17 mouse cellular contexts compared by ENCODE assay signal in genomic region chr11:66387561-66387960, GRCm38 (mm10).
DNase-seq lines count a peak whose midpoint lies in the region; ATAC-seq and TF ChIP-seq lines count a peak whose summit lies in the region.
"Had no signal": no experiment of that assay in that cellular context is flagged by ENCODE, and none has a peak within 500 bp of the region (broad histone marks: within the 10 kb centered on the region; RNA-seq: fewer than 3 reads in every experiment).

No protein-coding gene starts in this region.

- no peak overlapping the region for H3K27ac ChIP-seq in gastrocnemius, adult 2 months
- H3K27ac ChIP-seq: embryonic facial prominence, embryonic 13.5 days; liver, embryonic 13.5 days; midbrain, embryonic 15.5 days; neural tube, embryonic 15.5 days had no signal

- intact Hi-C loops in gastrocnemius, adult 2 months (cut with DNase I), result no loop called here
- intact Hi-C loops in gastrocnemius, postnatal 36 days (cut with DNase I), result no loop called here

- peak; percentile 20 for DNase-seq in gastrocnemius, adult 2 months
- DNase-seq in gastrocnemius, postnatal 36 days, result no peak
- DNase-seq in kidney, postnatal 36 days, result peak; percentile 1 to 17
- DNase-seq in kidney, adult 8-10 months, result no peak
- DNase-seq in right cerebral cortex, postnatal 4 days, result peak; percentile 28
- DNase-seq in right cerebral cortex, adult 2 months (ENCODE audit: low spot score in 2 of 2), result no peak
- DNase-seq: adrenal gland, postnatal 25 days; cerebellum, adult 2 months; layer of hippocampus, postnatal 36 days; liver, embryonic 13.5 days had no signal

- no peak for ATAC-seq in megakaryocyte-erythroid progenitor cell, adult 5-6 weeks (replicated peaks; ENCODE audit: low FRiP score, low TSS enrichment, poor library complexity, severe bottlenecking)
- no peak for ATAC-seq in megakaryocyte, adult 5-6 weeks (ENCODE audit: poor library complexity, severe bottlenecking)
- ATAC-seq: CD4-positive, CD25-positive, alpha-beta regulatory T cell, adult 4 months; midbrain, embryonic 15.5 days had no signal

- no peak for TF ChIP-seq CTCF in gastrocnemius, adult 2 months (IDR thresholded peaks at IDR 0.05)

- no peak overlapping the region for H3K4me3 ChIP-seq in gastrocnemius, adult 2 months
- H3K4me3 ChIP-seq: embryonic facial prominence, embryonic 13.5 days; heart, embryonic 12.5 days; liver, embryonic 13.5 days; midbrain, embryonic 15.5 days; neural tube, embryonic 15.5 days had no signal

Comparison
In these comparisons a context has a peak if more than half of its experiments do, and no peak if none do; other contexts are left out.
1. DNase-seq: peak in gastrocnemius, adult 2 months (single experiment), kidney, postnatal 36 days (2 of 2) and right cerebral cortex, postnatal 4 days (single experiment); none in gastrocnemius, postnatal 36 days (0 of 2), kidney, adult 8-10 months (0 of 2) and right cerebral cortex, adult 2 months (0 of 2).